Mouse (Mus musculus) cerebellum, postnatal 10 days (tissue): Measurements from ENCODE around the gene Slc6a1.

Source experiments
- DNase-seq, 2 experiments: peaks; one replicate each; pipeline ENCODE4 v3.0.0; 2021; ENCODE audit warnings: mixed read lengths in 2 of 2

Slc6a1 gene

GRCm38 (mm10) chr6:114282469-114283277 lies at the start of gene Slc6a1:
Slc6a1 (plus strand) TSS chr6:114282635.
- DNase-seq: peak; percentile 83 to 87

DNA sequence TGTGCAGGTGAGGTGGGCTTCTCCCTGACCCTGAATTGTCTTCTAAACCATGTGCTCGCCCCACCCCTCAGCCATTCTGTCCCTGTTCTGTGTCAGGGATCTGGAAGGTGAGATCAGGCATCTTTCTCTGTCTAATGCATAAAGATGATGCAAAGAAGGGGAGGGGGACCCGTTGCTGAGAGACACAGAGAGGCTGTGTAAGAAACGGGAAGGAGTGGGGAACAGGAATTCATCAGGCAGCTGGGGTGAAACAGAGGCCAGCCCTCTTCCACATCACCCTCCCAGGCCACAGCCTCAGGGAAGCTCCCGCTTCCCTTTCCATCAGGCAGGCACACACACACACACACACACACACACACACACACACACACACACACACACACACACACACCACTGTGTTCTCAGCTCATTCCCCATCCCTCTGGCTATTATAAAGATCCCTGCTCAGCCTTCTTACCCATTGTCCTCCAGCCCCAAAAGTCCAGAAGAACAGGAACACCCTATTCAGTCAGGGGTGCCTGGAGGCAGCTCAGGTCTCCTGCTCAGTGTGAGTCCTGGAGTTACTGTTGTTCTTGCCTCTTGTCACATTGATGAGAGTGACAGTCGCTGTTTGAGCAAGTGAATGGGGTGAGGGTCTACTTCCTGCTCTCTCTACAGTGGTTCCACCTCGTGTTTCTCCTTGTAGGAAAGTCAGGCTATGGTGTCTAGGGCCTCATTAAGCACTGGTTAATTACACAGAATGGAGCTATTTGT lies 43.4 kb upstream of the Slc6a1 start:
- DNase-seq: no peak

GRCm38 (mm10) chr6:114245665-114246064 lies 36.8 kb upstream of the Slc6a1 start:
- peak; percentile 83 to 85 for DNase-seq

GRCm38 (mm10) chr6:114250311-114250710 lies 32.1 kb upstream of the Slc6a1 start:
- peak; percentile 89 to 92 for DNase-seq

DNA sequence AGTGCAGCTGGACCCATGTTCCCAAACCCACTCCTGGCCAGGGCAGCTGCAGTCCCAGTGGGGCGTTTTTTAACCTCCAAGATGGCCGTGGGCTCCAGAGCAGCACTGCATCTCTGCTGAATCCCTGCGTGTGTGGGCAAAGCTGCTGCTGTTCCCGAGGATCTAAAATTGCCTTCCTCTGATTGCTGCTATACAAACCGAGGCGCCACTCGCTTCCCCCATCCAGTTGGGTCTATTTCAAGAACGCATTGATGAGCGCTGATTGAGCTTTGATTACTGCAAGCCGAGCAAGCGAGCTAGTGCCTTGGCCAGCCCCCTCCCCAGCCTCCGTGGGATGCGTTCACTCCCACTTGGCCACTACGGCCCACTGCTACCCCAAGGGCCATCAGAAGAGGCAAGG lies 27.5 kb upstream of the Slc6a1 start:
- DNase-seq: no peak

DNA sequence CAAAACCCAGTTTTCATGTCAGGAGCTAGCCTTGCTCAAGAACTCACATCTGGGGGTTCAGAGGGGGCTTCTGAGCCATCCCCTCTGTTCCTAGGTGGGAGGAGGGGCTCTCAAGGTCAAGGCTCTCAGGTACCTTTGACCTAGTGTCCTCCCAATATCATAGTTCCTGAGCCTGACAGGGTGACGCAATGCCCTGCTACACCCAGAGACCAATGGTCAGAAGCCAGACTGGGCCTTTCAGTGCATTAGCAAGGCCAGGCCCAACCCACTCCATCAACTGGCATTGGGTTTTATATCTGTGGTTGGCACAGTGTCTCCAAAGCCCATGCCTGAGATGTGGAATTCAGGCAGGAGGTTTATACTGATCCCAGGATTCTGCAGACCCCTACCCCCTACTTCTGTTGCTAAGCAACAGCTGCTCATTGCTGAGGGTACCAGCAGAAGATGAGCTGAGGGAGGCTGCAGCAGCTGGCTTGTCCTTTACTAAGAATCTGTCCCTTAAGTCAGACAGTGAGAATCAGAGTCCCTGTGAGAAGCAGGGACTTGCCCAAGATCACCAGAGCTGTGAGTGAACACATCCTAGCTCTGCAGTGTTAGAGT lies 24.6 kb upstream of the Slc6a1 start:
- DNase-seq: no peak

- no peak for DNase-seq
Measured at GRCm38 (mm10) chr6:114258661-114259193, 23.7 kb upstream of the Slc6a1 start.

GRCm38 (mm10) chr6:114261609-114262008 lies 20.8 kb upstream of the Slc6a1 start:
- DNase-seq: peak; percentile 81 to 84

DNA sequence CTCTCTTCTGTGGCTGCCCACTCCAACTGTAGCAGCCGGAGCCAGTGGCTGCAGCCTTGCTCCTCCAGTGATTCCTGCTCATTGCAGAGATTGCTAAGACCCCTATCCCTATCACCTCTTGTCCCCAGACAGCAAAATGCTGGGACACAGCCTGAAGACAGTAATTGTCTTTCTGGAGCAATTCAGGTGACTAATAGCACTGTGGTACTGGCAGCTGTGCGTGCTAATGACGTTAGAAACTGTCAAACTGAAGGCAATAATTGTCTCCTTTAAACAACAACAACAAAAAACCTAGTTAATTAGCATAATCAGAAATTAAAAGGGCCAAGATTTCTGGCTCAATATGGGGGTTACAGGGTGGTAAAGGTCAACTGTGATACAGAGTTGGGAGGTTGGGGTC lies 18.4 kb upstream of the Slc6a1 start:
- DNase-seq: no peak

GRCm38 (mm10) chr6:114264426-114264825 lies 18.0 kb upstream of the Slc6a1 start:
- DNase-seq: peak in 1 of 2 experiments; percentile 38

GRCm38 (mm10) chr6:114266273-114266672 lies 16.2 kb upstream of the Slc6a1 start:
- DNase-seq: no peak

GRCm38 (mm10) chr6:114267979-114268378 lies 14.5 kb upstream of the Slc6a1 start:
- no peak for DNase-seq

GRCm38 (mm10) chr6:114269589-114269988 lies 12.8 kb upstream of the Slc6a1 start:
- DNase-seq: peak; percentile 49 to 54

DNA sequence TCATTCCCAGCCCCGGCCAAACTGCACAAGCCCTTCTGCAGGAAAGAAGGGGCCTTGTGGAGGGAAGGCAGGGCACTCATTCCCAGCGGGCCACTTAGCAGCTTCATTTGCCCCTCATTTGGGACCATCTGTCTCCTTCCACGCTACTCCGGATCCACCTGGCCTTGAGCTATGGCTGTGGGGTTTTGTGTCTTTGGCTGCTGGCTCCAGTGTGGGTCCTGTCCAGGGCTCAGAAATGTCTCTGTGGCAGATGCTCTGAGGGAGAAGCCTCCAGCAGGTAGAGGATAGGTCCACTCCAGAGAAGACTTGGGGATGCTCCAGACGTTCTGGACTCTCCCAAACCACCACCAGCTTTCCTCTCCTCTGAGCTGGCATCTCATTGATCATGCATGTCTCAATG lies 11.6 kb upstream of the Slc6a1 start:
- peak; percentile 57 to 63 for DNase-seq

DNA sequence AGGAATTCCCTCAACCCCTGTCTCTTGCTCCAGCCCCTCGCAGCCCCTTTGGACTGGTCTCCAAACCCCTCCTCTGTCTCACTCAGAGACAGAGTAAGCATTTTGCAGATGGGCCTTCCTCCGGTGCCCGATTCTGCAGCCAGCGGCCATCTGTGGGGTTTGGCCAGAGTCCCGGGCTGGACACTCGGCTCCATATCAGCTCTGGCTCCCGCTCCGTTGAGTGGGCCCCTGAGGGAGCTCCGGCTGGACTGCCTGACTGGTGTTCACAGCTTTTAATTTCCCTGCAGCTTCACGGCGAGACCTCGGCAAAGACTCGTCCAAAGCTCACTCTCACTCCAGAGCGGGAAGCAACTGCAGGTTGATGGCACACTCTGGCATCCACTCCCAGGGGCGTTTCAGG lies 10.2 kb upstream of the Slc6a1 start:
- peak; percentile 93 to 95 for DNase-seq

GRCm38 (mm10) chr6:114273997-114274728 lies 8.3 kb upstream of the Slc6a1 start:
- DNase-seq: no peak

- DNase-seq: no peak
Measured at GRCm38 (mm10) chr6:114275800-114276199, 6.6 kb upstream of the Slc6a1 start.

DNA sequence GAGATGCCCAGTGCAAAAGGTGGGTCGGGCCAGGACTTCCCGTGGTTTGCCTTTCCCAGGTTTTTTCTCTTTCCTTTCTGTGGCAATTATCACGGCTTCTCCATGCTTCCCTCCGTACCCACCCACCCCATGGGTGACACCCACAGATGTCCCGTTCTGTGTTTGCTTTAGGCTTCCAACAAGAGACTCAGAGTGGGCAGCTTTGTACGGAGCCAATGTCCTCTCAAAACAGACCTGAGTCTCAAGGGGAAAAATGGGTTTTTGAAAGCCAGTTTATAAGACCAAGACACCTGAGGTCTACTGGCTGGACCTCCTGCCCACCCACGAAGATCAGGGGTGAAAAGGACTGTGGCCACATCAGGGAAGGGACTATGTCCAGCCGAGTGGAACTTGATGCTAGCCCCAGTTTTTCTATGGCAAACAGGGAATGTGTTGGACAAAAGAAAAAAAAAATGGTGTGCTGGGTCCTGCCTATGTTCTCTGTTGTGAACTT lies 889 bp downstream of the Slc6a1 start:
- DNase-seq: no peak

GRCm38 (mm10) chr6:114283927-114284703 lies 1.7 kb downstream of the Slc6a1 start:
- peak; percentile 38 to 59 for DNase-seq

- DNase-seq: peak; percentile 48 to 54
Measured at GRCm38 (mm10) chr6:114285424-114285823, 3.0 kb downstream of the Slc6a1 start.

DNA sequence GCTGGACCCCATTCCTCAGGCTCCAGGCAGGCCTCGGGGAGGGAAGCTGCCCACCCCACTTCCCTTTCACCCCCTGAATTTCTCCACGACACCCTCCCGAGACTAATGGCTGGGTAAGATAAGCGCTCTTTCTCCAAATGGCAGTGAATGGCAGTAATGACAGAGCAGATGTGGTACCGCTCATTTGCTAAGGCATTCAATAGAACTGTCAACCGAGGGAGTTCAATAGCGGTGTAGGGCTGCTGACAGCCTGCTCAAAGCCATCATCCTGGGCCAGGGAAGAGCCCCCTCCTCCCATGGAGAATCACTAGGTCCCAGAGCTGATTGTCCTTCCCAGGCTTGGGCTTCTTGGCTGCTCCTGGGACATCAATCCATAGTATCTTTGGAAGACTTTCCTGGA lies 6.7 kb downstream of the Slc6a1 start:
- no peak for DNase-seq

GRCm38 (mm10) chr6:114290184-114290583 lies 7.7 kb downstream of the Slc6a1 start:
- peak; percentile 70 to 75 for DNase-seq
